Mouse (Mus musculus): ENCODE measurements around the gene Rhbdd3.

DNA sequence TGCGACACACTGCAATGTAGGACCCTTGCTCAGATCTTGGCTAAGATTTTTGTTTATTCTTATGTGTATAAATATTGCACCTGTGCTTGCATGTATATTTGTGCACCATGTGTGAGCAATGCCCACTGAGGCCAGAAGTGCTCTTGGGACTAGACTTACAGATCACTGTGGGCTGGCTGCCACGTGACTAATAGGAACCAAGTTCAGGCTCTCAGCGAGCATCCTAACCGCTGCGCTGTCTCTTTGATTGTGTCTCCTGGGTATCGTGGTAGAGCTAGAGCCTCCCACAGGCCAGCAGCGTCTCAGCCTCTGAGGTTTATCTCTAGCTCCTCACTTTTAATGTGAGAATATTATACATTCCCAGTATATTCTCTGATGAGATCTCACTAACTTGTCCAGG lies 14.9 kb downstream of the Rhbdd3 start:
- no peak for TF ChIP-seq CTCF (IDR thresholded peaks at IDR 0.05; ENCODE audit: low read depth, low read length)
- TF ChIP-seq EP300 (IDR thresholded peaks at IDR 0.05; ENCODE audit: insufficient read depth, low read depth, low read length): no peak

Measured in ES-Bruce4 (cell line).